ENCODE assay signal across 26 mouse cellular contexts in the genomic region with DNA sequence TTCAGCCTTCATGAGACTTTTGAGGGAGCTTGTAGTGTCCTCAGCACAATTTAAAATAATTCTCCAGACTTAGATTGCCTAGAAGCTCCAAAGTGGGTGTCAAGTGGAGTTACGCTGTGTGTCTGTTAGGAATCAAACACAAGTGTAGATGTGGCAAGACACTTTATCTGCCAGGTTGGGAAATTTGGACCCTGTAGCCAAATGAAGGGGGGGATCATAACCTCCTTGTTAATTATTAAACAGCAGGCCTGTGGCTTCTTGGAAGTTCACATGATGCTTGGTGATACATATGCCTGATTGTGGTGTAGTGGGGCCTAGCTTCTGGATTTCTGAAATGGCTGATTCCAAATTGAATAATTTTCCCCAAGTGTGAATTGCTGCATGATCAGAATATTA. TPM values are rescaled to one million over a fixed set of nuclear protein-coding genes. Genes with fewer than 3 reads are reported as not detected.
DNase-seq lines count a peak whose midpoint lies in the region; ATAC-seq and TF ChIP-seq lines count a peak whose summit lies in the region.
"Had no signal": no experiment of that assay in that cellular context is flagged by ENCODE, and none has a peak within 500 bp of the region (broad histone marks: within the 10 kb centered on the region; RNA-seq: fewer than 3 reads in every experiment).

No protein-coding gene starts in this region.

- intact Hi-C loops in heart, postnatal 25 days (cut with DNase I) = no loop called here

- TF ChIP-seq POLR2A in liver, adult 2 months (IDR thresholded peaks at IDR 0.05; ENCODE audit: extremely low read depth, insufficient read depth, low read length) = no peak

- 72% methylated on average over 1 of the region's 1 CpGs for WGBS in heart, embryonic 13.5 days
- 26% methylated on average over 1 of the region's 1 CpGs for WGBS in liver, adult 2 months
- WGBS in liver, embryonic 15.5 days (ENCODE audit: insufficient replicate concordance) = 77% methylated on average over 1 of the region's 1 CpGs

- ATAC-seq in heart, embryonic 13.5 days (ENCODE audit: extremely low read depth, insufficient number of reproducible peaks, low FRiP score, low TSS enrichment) = no peak
- peak; percentile 59 for ATAC-seq in liver, embryonic 15.5 days (ENCODE audit: insufficient read depth)
- ATAC-seq: hindbrain, postnatal 0 days had no signal

- no peak for DNase-seq in heart, postnatal 25 days (ENCODE audit: low spot score)
- DNase-seq in liver, adult 2 months (ENCODE audit: extremely low read depth, low read depth, low spot score) = peak; percentile 98
- no peak for DNase-seq in liver
- no peak for DNase-seq in adrenal gland, postnatal 4 days (ENCODE audit: low spot score in 2 of 2)
- DNase-seq in adrenal gland, adult (ENCODE audit: inconsistent age in 2 of 2, low spot score in 1 of 2) = no peak
- DNase-seq: adrenal gland, postnatal 25 days; cerebellum, adult 11-12 months; cerebellum, postnatal 36 days; gastrocnemius, adult 2 months; thymus, postnatal 14 days had no signal

- TF ChIP-seq CTCF in liver, adult 2 months (IDR thresholded peaks at IDR 0.05; ENCODE audit: low read depth, low read length) = no peak

- no peaks in the 10 kb centered on the region for H3K27me3 ChIP-seq in heart, embryonic 13.5 days (replicated peaks)
- H3K27me3 ChIP-seq in liver, adult 2 months (ENCODE audit: control insufficient read depth, insufficient read depth, low read length) = no peaks in the 10 kb centered on the region
- H3K27me3 ChIP-seq in liver, embryonic 15.5 days = no peaks in the 10 kb centered on the region
- H3K27me3 ChIP-seq: lung, embryonic 15.5 days; midbrain, embryonic 12.5 days; neural tube, embryonic 13.5 days had no signal

- no peak overlapping the region for H3K4me3 ChIP-seq in heart, embryonic 13.5 days
- no peak overlapping the region for H3K4me3 ChIP-seq in liver, adult 2 months (ENCODE audit: insufficient read depth, low read depth, low read length)
- H3K4me3 ChIP-seq in liver, embryonic 15.5 days (replicated peaks) = no peak overlapping the region
- H3K4me3 ChIP-seq: gastrocnemius, adult 2 months; hindbrain, embryonic 10.5 days; lung, embryonic 15.5 days; midbrain, embryonic 12.5 days; neural tube, embryonic 13.5 days had no signal

- H3K9me3 ChIP-seq in heart, embryonic 13.5 days = no peaks in the 10 kb centered on the region
- no peaks in the 10 kb centered on the region for H3K9me3 ChIP-seq in liver, embryonic 15.5 days (replicated peaks)
- H3K9me3 ChIP-seq: G1E; hindbrain, embryonic 10.5 days; lung, embryonic 15.5 days; midbrain, embryonic 12.5 days; neural tube, embryonic 13.5 days had no signal

- H3K9ac ChIP-seq in heart, embryonic 13.5 days = no peak overlapping the region
- H3K9ac ChIP-seq in liver, adult 2 months (ENCODE audit: low read depth, low read length) = no peak overlapping the region
- H3K9ac ChIP-seq in liver, embryonic 15.5 days = no peak overlapping the region
- H3K9ac ChIP-seq: lung, embryonic 15.5 days; midbrain, embryonic 12.5 days; neural tube, embryonic 13.5 days had no signal

- no peak overlapping the region for H3K4me2 ChIP-seq in heart, embryonic 13.5 days
- no peak overlapping the region for H3K4me2 ChIP-seq in liver, embryonic 15.5 days
- H3K4me2 ChIP-seq: lung, embryonic 15.5 days; midbrain, embryonic 12.5 days; neural tube, embryonic 13.5 days had no signal

- 0 out of 2 replicates have a peak, but pooled peaks cover 7% of the 10 kb centered on the region for H3K36me3 ChIP-seq in heart, embryonic 13.5 days
- H3K36me3 ChIP-seq in liver, adult 2 months (ENCODE audit: control insufficient read depth, insufficient read depth, low read length) = no peaks in the 10 kb centered on the region
- H3K36me3 ChIP-seq in liver, embryonic 15.5 days (replicated peaks) = no peaks in the 10 kb centered on the region
- H3K36me3 ChIP-seq: G1E; hindbrain, embryonic 10.5 days; lung, embryonic 15.5 days; midbrain, embryonic 12.5 days; neural tube, embryonic 13.5 days had no signal

- peaks cover 86% of the 10 kb centered on the region for H3K4me1 ChIP-seq in heart, embryonic 13.5 days
- peaks cover 57% of the 10 kb centered on the region for H3K4me1 ChIP-seq in liver, adult 2 months (ENCODE audit: control insufficient read depth, insufficient read depth, low read length)
- H3K4me1 ChIP-seq in liver, embryonic 15.5 days (replicated peaks) = peaks cover 31% of the 10 kb centered on the region
- H3K4me1 ChIP-seq: midbrain, embryonic 12.5 days had no signal

- H3K79me2 ChIP-seq in liver, adult 2 months (ENCODE audit: control insufficient read depth, insufficient read depth, low read length) = peaks cover 22% of the 10 kb centered on the region

- H3K27ac ChIP-seq in heart, embryonic 13.5 days (replicated peaks) = 0 out of 2 replicates have a peak overlapping the region, but pooled peaks have one; percentile 10
- peak overlapping the region; percentile 74 for H3K27ac ChIP-seq in liver, adult 2 months (replicated peaks; ENCODE audit: insufficient read depth, low read depth, low read length)
- H3K27ac ChIP-seq in liver, embryonic 15.5 days (replicated peaks) = peak overlapping the region; percentile 68
- H3K27ac ChIP-seq: hindbrain, embryonic 10.5 days; hindbrain, postnatal 0 days; lung, embryonic 15.5 days; midbrain, embryonic 12.5 days; neural tube, embryonic 13.5 days had no signal

RNA-seq across cellular contexts. Expression of a gene that starts 19.5 kb away (rescaled TPM):
- polyA plus RNA-seq in heart, embryonic 13.5 days (2015; fragmentation: Nextera tagmentation; extraction: Ambion mirVana) = 47.0 and 48.6 TPM in 2 replicates
- total RNA-seq in heart, postnatal 25 days (2021) = 100 to 1,000 TPM in 1 of 2 experiments, 10 to 100 TPM in 1; 82.4 to 107 TPM
- total RNA-seq in liver, adult 2 months (2014; rRNA removed) = 20.8 and 24.1 TPM in 2 replicates
- polyA plus RNA-seq in liver, adult 2 months (2012; rRNA removed) = 6.7 and 6.9 TPM in 2 replicates
- 9.7 and 10.0 TPM in 2 replicates for polyA plus RNA-seq in liver, embryonic 15.5 days (2015; fragmentation: Nextera tagmentation; extraction: Ambion mirVana)
- 100 to 1,000 TPM; 146 to 152 TPM for total RNA-seq in adrenal gland, postnatal 4 days (2021)

RNA-seq across cellular contexts. Expression of a gene that starts 46.4 kb away (rescaled TPM):
- 0.04 and 0.18 TPM in 2 replicates for polyA plus RNA-seq in heart, embryonic 13.5 days (2015; fragmentation: Nextera tagmentation; extraction: Ambion mirVana)
- total RNA-seq in heart, postnatal 25 days (2021) = not detected
- not detected in 2 replicates for total RNA-seq in liver, adult 2 months (2014; rRNA removed)
- not detected in 2 replicates for polyA plus RNA-seq in liver, adult 2 months (2012; rRNA removed)
- polyA plus RNA-seq in liver, embryonic 15.5 days (2015; fragmentation: Nextera tagmentation; extraction: Ambion mirVana) = 0.05 and 0.06 TPM in 2 replicates
- total RNA-seq in adrenal gland, postnatal 4 days (2021) = not detected
- total RNA-seq: adrenal gland, postnatal 25 days; gastrocnemius, adult 2 months; hindbrain, postnatal 0 days; layer of hippocampus, postnatal 10 days; left cerebral cortex, adult 8-10 months; megakaryocyte progenitor cell, adult 5-6 weeks had no signal
- polyA plus RNA-seq: G1E; hindbrain, postnatal 0 days; large intestine, adult 2 months; limb, embryonic 11.5 days; neural tube, embryonic 13.5 days; small intestine, adult 2 months had no signal

RNA-seq across cellular contexts. Expression of a gene that starts 57.9 kb away (rescaled TPM):
- not detected in 2 replicates for polyA plus RNA-seq in heart, embryonic 13.5 days (2015; fragmentation: Nextera tagmentation; extraction: Ambion mirVana)
- total RNA-seq in heart, postnatal 25 days (2021) = 1 to 10 TPM; 2.3 TPM
- total RNA-seq in liver, adult 2 months (2014; rRNA removed) = not detected in 2 replicates
- 0.06 TPM in 1 of 2 replicates, not detected in the other for polyA plus RNA-seq in liver, adult 2 months (2012; rRNA removed)
- polyA plus RNA-seq in liver, embryonic 15.5 days (2015; fragmentation: Nextera tagmentation; extraction: Ambion mirVana) = not detected in 2 replicates
- not detected for total RNA-seq in adrenal gland, postnatal 4 days (2021)
- total RNA-seq: adrenal gland, postnatal 25 days; gastrocnemius, adult 2 months; hindbrain, postnatal 0 days; layer of hippocampus, postnatal 10 days; megakaryocyte progenitor cell, adult 5-6 weeks; monocyte, adult 5-6 weeks had no signal
- polyA plus RNA-seq: forebrain, embryonic 11.5 days; G1E; hindbrain, embryonic 10.5 days; hindbrain, postnatal 0 days; large intestine, adult 2 months; limb, embryonic 11.5 days; lung, embryonic 15.5 days; midbrain, embryonic 12.5 days; neural tube, embryonic 13.5 days; small intestine, adult 2 months had no signal

Comparison
In these comparisons a context has a peak if more than half of its experiments do, and no peak if none do; other contexts are left out.
1. H3K27ac ChIP-seq: peak in every context shown above with its lines; median percentile 74 in liver, adult 2 months; 68 in liver, embryonic 15.5 days; 10 in heart, embryonic 13.5 days.